Mouse (Mus musculus) intestine, embryonic 16.5 days (tissue): ENCODE measurements around the gene Coro2b. TPM values are rescaled to one million over a fixed set of nuclear protein-coding genes. Genes with fewer than 3 reads are reported as not detected.

Experiments used
- ATAC-seq: fragments of 200-750 bp; cut with Nextera tagmentation; 2 replicates; pipeline ENCODE4 v1.8.0; 2017; ENCODE audit warnings: moderate TSS enrichment, moderate library complexity
- H3K27ac ChIP-seq: fragments of 300-500 bp; sonication (generic); 2 replicates; pipeline ENCODE4 v1.5.1; 2014; ENCODE audit warnings: mild to moderate bottlenecking, low read length
- H3K27me3 ChIP-seq: fragments of 300-500 bp; sonication (generic); replicated peaks from 2 replicates; pipeline ENCODE4 v1.6.1; 2014; ENCODE audit warnings: low read length, control low read depth, mixed read lengths; ENCODE audit not compliant: control insufficient read depth, insufficient read depth
- H3K36me3 ChIP-seq: fragments of 300-500 bp; sonication (generic); 2 replicates; pipeline ENCODE4 v1.6.1; 2014; ENCODE audit warnings: low read length, control low read depth; ENCODE audit not compliant: control insufficient read depth, insufficient read depth
- H3K4me1 ChIP-seq: fragments of 300-500 bp; sonication (generic); 2 replicates; pipeline ENCODE4 v1.6.1; 2014; ENCODE audit warnings: low read length, control low read depth, mixed read lengths; ENCODE audit not compliant: control insufficient read depth, insufficient read depth
- H3K4me2 ChIP-seq: fragments of 300-500 bp; sonication (generic); 2 replicates; pipeline ENCODE4 v1.6.1; 2014; ENCODE audit warnings: low read depth, low read length, control low read depth
- H3K4me3 ChIP-seq: fragments of 300-500 bp; sonication (generic); 2 replicates; pipeline ENCODE4 v1.5.1; 2014; ENCODE audit warnings: mild to moderate bottlenecking, low read length
- H3K9ac ChIP-seq: fragments of 300-500 bp; sonication (generic); 2 replicates; pipeline ENCODE4 v1.6.1; 2014; ENCODE audit warnings: low read depth, low read length
- H3K9me3 ChIP-seq: fragments of 300-500 bp; sonication (generic); 2 replicates; pipeline ENCODE4 v1.6.1; 2016; ENCODE audit warnings: low read length, control low read depth; ENCODE audit not compliant: control insufficient read depth
- WGBS: fragments of 180-500 bp; shearing (Covaris S2); extraction: QIAGEN DNeasy Blood & Tissue Kit; methylation state at CpG from one replicate; pipeline ENCODE4 v1.1.7; 2014; 5-methylcytosine and 5-hydroxymethylcytosine counted together
- polyA plus RNA-seq: library from polyadenylated mRNA; unstranded; fragments of >200 nt; fragmentation: Nextera tagmentation; extraction: Ambion mirVana; gene quantifications from 2 replicates; pipeline ENCODE4 v1.2.1, GENCODE M21; 2015

The Coro2b gene
- polyA plus RNA-seq, 1 experiment from 2014 or later = 8.2 TPM

GRCm38 (mm10) chr9:62556748-62557147 is 19.9 kb upstream of the Coro2b start:
- WGBS = 93% methylated on average over 6 of the region's 6 CpGs

GRCm38 (mm10) chr9:62555258-62555856 is 18.5 kb upstream of the Coro2b start:
- no peak for ATAC-seq
- 72% methylated on average over 5 of the region's 5 CpGs for WGBS
- no peak overlapping the region for H3K4me2 ChIP-seq
- no peaks in the 10 kb centered on the region for H3K9me3 ChIP-seq
- no peak overlapping the region for H3K27ac ChIP-seq
- H3K27me3 ChIP-seq = no peaks in the 10 kb centered on the region
- H3K4me3 ChIP-seq = no peak overlapping the region
- no peak overlapping the region for H3K9ac ChIP-seq
- no peaks in the 10 kb centered on the region for H3K4me1 ChIP-seq
- H3K36me3 ChIP-seq = no peaks in the 10 kb centered on the region

More at GRCm38 (mm10) chr9:62556748-62557147, 19.9 kb upstream of the Coro2b start:
- Histone ChIP-seq H3K9ac (no peak overlapping the region), H3K27ac (no peak overlapping the region), H3K27me3 (no peaks in the 10 kb centered on the region), H3K9me3 (no peaks in the 10 kb centered on the region), H3K4me3 (no peak overlapping the region), H3K4me2 (no peak overlapping the region), H3K36me3 (no peaks in the 10 kb centered on the region), H3K4me1 (no peaks in the 10 kb centered on the region)
- ATAC-seq = no peak

GRCm38 (mm10) chr9:62554606-62555005 is 17.8 kb upstream of the Coro2b start:
- Histone ChIP-seq H3K27me3 (no peaks in the 10 kb centered on the region), H3K27ac (no peak overlapping the region), H3K4me3 (no peak overlapping the region), H3K9me3 (no peaks in the 10 kb centered on the region), H3K36me3 (no peaks in the 10 kb centered on the region), H3K4me1 (no peaks in the 10 kb centered on the region), H3K4me2 (no peak overlapping the region), H3K9ac (no peak overlapping the region)
- WGBS = 46% methylated on average over 3 of the region's 3 CpGs
- ATAC-seq = no peak

GRCm38 (mm10) chr9:62553366-62553940 is 16.6 kb upstream of the Coro2b start:
- WGBS = 38% methylated on average over 7 of the region's 7 CpGs
- no peaks in the 10 kb centered on the region for H3K27me3 ChIP-seq
- no peak for ATAC-seq
- H3K4me2 ChIP-seq = no peak overlapping the region
- H3K4me1 ChIP-seq = no peaks in the 10 kb centered on the region
- no peak overlapping the region for H3K9ac ChIP-seq
- no peak overlapping the region for H3K27ac ChIP-seq
- H3K36me3 ChIP-seq = no peaks in the 10 kb centered on the region
- no peak overlapping the region for H3K4me3 ChIP-seq
- H3K9me3 ChIP-seq = no peaks in the 10 kb centered on the region

GRCm38 (mm10) chr9:62551531-62551930 is 14.7 kb upstream of the Coro2b start:
- Histone ChIP-seq H3K4me3 (no peak overlapping the region), H3K9me3 (no peaks in the 10 kb centered on the region), H3K4me2 (no peak overlapping the region), H3K36me3 (no peaks in the 10 kb centered on the region), H3K4me1 (no peaks in the 10 kb centered on the region), H3K27me3 (no peaks in the 10 kb centered on the region), H3K27ac (no peak overlapping the region), H3K9ac (no peak overlapping the region)
- 90% methylated on average over 3 of the region's 3 CpGs for WGBS
- no peak for ATAC-seq

GRCm38 (mm10) chr9:62550661-62551093 is 13.8 kb upstream of the Coro2b start:
- H3K4me2 ChIP-seq = no peak overlapping the region
- ATAC-seq = peak; percentile 52; the same call in 1 of the 2 replicates
- H3K9ac ChIP-seq = no peak overlapping the region
- H3K27me3 ChIP-seq = no peaks in the 10 kb centered on the region
- WGBS = 47% methylated on average over 11 of the region's 11 CpGs
- H3K36me3 ChIP-seq = no peaks in the 10 kb centered on the region
- no peak overlapping the region for H3K4me3 ChIP-seq
- no peak overlapping the region for H3K27ac ChIP-seq
- H3K9me3 ChIP-seq = no peaks in the 10 kb centered on the region
- no peaks in the 10 kb centered on the region for H3K4me1 ChIP-seq

- Histone ChIP-seq H3K27me3 (no peaks in the 10 kb centered on the region), H3K4me3 (no peak overlapping the region)
- 4% methylated on average over 8 of the region's 8 CpGs for WGBS
Measured at GRCm38 (mm10) chr9:62549809-62550208, 13.0 kb upstream of the Coro2b start.

GRCm38 (mm10) chr9:62547476-62547875 is 10.6 kb upstream of the Coro2b start:
- 59% methylated on average over 3 of the region's 3 CpGs for WGBS
- Histone ChIP-seq H3K27me3 (no peaks in the 10 kb centered on the region), H3K9me3 (no peaks in the 10 kb centered on the region), H3K9ac (no peak overlapping the region), H3K4me1 (no peaks in the 10 kb centered on the region), H3K4me2 (no peak overlapping the region), H3K36me3 (no peaks in the 10 kb centered on the region), H3K4me3 (no peak overlapping the region), H3K27ac (no peak overlapping the region)
- ATAC-seq = no peak

More at GRCm38 (mm10) chr9:62549809-62550208, 13.0 kb upstream of the Coro2b start:
- no peaks in the 10 kb centered on the region for H3K4me1 ChIP-seq
- H3K4me2 ChIP-seq = no peak overlapping the region
- no peaks in the 10 kb centered on the region for H3K9me3 ChIP-seq
- no peak for ATAC-seq
- H3K27ac ChIP-seq = no peak overlapping the region
- H3K36me3 ChIP-seq = no peaks in the 10 kb centered on the region
- H3K9ac ChIP-seq = no peak overlapping the region

- Histone ChIP-seq H3K27ac (no peak overlapping the region), H3K4me2 (no peak overlapping the region), H3K36me3 (no peaks in the 10 kb centered on the region), H3K4me3 (no peak overlapping the region), H3K9me3 (no peaks in the 10 kb centered on the region), H3K9ac (no peak overlapping the region), H3K4me1 (peaks cover 6% of the 10 kb centered on the region; the same call in 1 of the 2 replicates), H3K27me3 (no peaks in the 10 kb centered on the region)
- no peak for ATAC-seq
- 72% methylated on average over 10 of the region's 10 CpGs for WGBS
Measured at GRCm38 (mm10) chr9:62544856-62545255, 8.0 kb upstream of the Coro2b start.
